Mouse (Mus musculus) stomach, postnatal 0 days (tissue): ENCODE results near the gene Ppm1f.

Experiments
- CTCF ChIP-seq: IDR thresholded peaks from 2 replicates; pipeline ENCODE4 v1.5.1; 2016; ENCODE audit warnings: antibody characterized with exemption, low read depth, mild to moderate bottlenecking, moderate library complexity
- EP300 ChIP-seq: optimal IDR thresholded peaks from 2 replicates; pipeline ENCODE3; 2016; ENCODE audit warnings: antibody characterized with exemption

GRCm38 (mm10) chr16:16930326-16930725 lies 34.1 kb downstream of the Ppm1f start:
- no peak for TF ChIP-seq EP300
- TF ChIP-seq CTCF = no peak
